Mouse (Mus musculus) embryo, embryonic 10.5 days (tissue): Measurements from ENCODE around the gene Pif1.
A peak's percentile ranks its signal among the peaks of the same experiment; 100 is the strongest.

Experiments
- DNase-seq: peaks from one replicate; pipeline ENCODE4 v3.0.0-alpha.2; 2015; ENCODE audit warnings: low spot score

Pif1 gene

GRCm38 (mm10) chr9:65598765-65599249 is 11.8 kb downstream of the Pif1 start:
- DNase-seq = peak; percentile 82

GRCm38 (mm10) chr9:65600951-65601350 is 14.0 kb downstream of the Pif1 start:
- DNase-seq = no peak

- peak; percentile 58 for DNase-seq
Measured at GRCm38 (mm10) chr9:65603401-65604102, 16.6 kb downstream of the Pif1 start.

- DNase-seq = peak; percentile 99
Measured at GRCm38 (mm10) chr9:65605471-65606136, 18.6 kb downstream of the Pif1 start.

GRCm38 (mm10) chr9:65606321-65607109 is 19.6 kb downstream of the Pif1 start:
- no peak for DNase-seq

GRCm38 (mm10) chr9:65607120-65607519 is 20.2 kb downstream of the Pif1 start:
- DNase-seq = no peak

- no peak for DNase-seq
Measured at GRCm38 (mm10) chr9:65611969-65612486, 25.1 kb downstream of the Pif1 start.

GRCm38 (mm10) chr9:65613098-65613497 is 26.1 kb downstream of the Pif1 start:
- DNase-seq = peak; percentile 46

GRCm38 (mm10) chr9:65619311-65619710 is 32.4 kb downstream of the Pif1 start:
- DNase-seq = no peak

GRCm38 (mm10) chr9:65621196-65621595 is 34.2 kb downstream of the Pif1 start:
- DNase-seq = no peak

GRCm38 (mm10) chr9:65621666-65622065 is 34.7 kb downstream of the Pif1 start:
- no peak for DNase-seq

- no peak for DNase-seq
Measured at GRCm38 (mm10) chr9:65622826-65623225, 35.9 kb downstream of the Pif1 start.

- no peak for DNase-seq
Measured at GRCm38 (mm10) chr9:65624266-65624665, 37.3 kb downstream of the Pif1 start.

- DNase-seq = peak; percentile 43
Measured at GRCm38 (mm10) chr9:65629025-65629766, 42.2 kb downstream of the Pif1 start, which contains the start of gene Rbpms2. Gene Rbpms2 (plus strand): TSS chr9:65629648.

- peak; percentile 77 for DNase-seq
Measured at GRCm38 (mm10) chr9:65629767-65630630, 43.0 kb downstream of the Pif1 start.

GRCm38 (mm10) chr9:65630631-65631353 is 43.8 kb downstream of the Pif1 start:
- peak; percentile 59 for DNase-seq

GRCm38 (mm10) chr9:65631354-65632021 is 44.5 kb downstream of the Pif1 start:
- DNase-seq = peak; percentile 42

- DNase-seq = no peak
Measured at GRCm38 (mm10) chr9:65635766-65636165, 48.8 kb downstream of the Pif1 start.

- no peak for DNase-seq
Measured at GRCm38 (mm10) chr9:65636926-65637325, 50.0 kb downstream of the Pif1 start.
